Comparison of ENCODE assay signal across 8 mouse cellular contexts in the genomic region with DNA sequence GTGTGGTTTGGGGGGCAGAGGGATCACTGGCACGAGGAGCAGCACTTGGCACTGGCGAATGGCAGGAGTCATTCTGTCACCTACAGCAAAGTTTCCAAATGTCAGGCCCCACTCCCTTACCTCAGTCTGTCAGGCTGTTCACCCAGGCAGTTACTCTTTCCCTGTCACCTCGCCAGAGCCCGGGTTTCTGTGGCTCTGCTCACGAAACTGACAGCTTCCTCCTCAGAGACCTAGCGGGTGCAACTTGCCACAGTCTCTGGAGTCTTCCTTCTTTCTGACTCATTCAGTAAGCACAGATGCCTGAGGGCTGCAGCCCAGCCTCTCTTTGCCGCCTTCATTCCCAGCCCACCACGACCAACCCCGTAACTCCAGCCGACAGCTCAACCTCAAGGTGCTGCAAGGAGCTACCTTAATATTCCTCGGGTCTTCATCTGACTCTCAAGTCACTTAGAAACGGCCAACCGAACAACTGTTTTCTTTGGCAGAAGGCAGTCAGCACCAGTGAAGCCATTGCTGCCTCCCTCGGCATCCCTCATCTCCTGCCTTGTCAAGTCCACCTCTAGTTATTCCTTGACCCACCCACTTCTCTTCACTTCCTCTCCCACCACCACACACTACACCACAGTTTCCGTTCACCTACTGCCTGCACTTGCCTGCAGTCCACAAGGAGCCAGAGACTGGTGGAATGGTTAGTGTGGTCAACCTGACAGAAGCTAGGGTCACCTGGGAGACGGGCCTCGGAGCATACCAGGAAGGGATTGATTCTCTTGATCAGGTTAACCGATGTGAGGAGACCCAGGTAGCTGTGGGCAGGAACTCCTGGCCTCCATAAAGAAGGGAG. TPM values are rescaled to one million over a fixed set of nuclear protein-coding genes. Genes with fewer than 3 reads are reported as not detected.
DNase-seq lines count a peak whose midpoint lies in the region; ATAC-seq and TF ChIP-seq lines count a peak whose summit lies in the region.

No protein-coding gene starts in this region.

- TF ChIP-seq EP300 in heart, postnatal 0 days (IDR thresholded peaks at IDR 0.05; ENCODE audit: low read depth) = no peak

- peak overlapping the region; percentile 54 for H3K9ac ChIP-seq in heart, postnatal 0 days (replicated peaks; ENCODE audit: low read depth, low read length)
- H3K9ac ChIP-seq in liver, embryonic 12.5 days = peak overlapping the region; percentile 73

- no peak for ATAC-seq in heart, postnatal 0 days (ENCODE audit: insufficient read depth, low read depth)
- ATAC-seq in liver, embryonic 12.5 days = no peak
- peak; percentile 34 for ATAC-seq in monocyte, adult 5-6 weeks (replicated peaks; ENCODE audit: insufficient number of reproducible peaks, low FRiP score, low TSS enrichment, poor library complexity, severe bottlenecking)

- H3K4me3 ChIP-seq in layer of hippocampus, adult 2 months = peak overlapping the region; percentile 71
- peak overlapping the region; percentile 81 for H3K4me3 ChIP-seq in heart, postnatal 0 days (ENCODE audit: low read depth, low read length)
- H3K4me3 ChIP-seq in liver, embryonic 12.5 days = peak overlapping the region; percentile 76

- H3K27me3 ChIP-seq in heart, postnatal 0 days (ENCODE audit: control insufficient read depth, insufficient read depth, low read length) = no peaks in the 10 kb centered on the region
- no peaks in the 10 kb centered on the region for H3K27me3 ChIP-seq in liver, embryonic 12.5 days (replicated peaks)

- H3K36me3 ChIP-seq in heart, postnatal 0 days (replicated peaks; ENCODE audit: control insufficient read depth, insufficient read depth, low read length) = peaks cover 10% of the 10 kb centered on the region
- peaks cover 31% of the 10 kb centered on the region for H3K36me3 ChIP-seq in liver, embryonic 12.5 days

- peak overlapping the region; percentile 98 for H3K27ac ChIP-seq in layer of hippocampus, adult 2 months
- no peak overlapping the region for H3K27ac ChIP-seq in heart, postnatal 0 days (ENCODE audit: low read depth)
- peak overlapping the region; percentile 52 for H3K27ac ChIP-seq in liver, embryonic 12.5 days

- no peak for TF ChIP-seq CTCF in layer of hippocampus, adult 2 months (conservative IDR thresholded peaks at IDR 0.05)
- no peak for TF ChIP-seq CTCF in heart, postnatal 0 days (IDR thresholded peaks at IDR 0.05; ENCODE audit: low read depth)

- peak in 1 of 2 experiments; percentile 54 for DNase-seq in layer of hippocampus, adult 2 months (ENCODE audit: low spot score in 2 of 2)
- DNase-seq in layer of hippocampus, adult 8-10 months (ENCODE audit: low spot score in 2 of 2) = no peak
- DNase-seq in adipocyte (ENCODE audit: low spot score) = peak; percentile 33
- DNase-seq in heart, postnatal 0 days (ENCODE audit: low spot score) = no peak
- peak; percentile 39 for DNase-seq in thymus, postnatal 4 days
- no peak for DNase-seq in c-Kit-positive CD71-positive TER-119-positive erythroid progenitor cells, embryonic 14.5 days (ENCODE audit: low spot score)

- H3K4me1 ChIP-seq in heart, postnatal 0 days (ENCODE audit: control insufficient read depth, insufficient read depth) = peaks cover 11% of the 10 kb centered on the region
- peaks cover 43% of the 10 kb centered on the region for H3K4me1 ChIP-seq in liver, embryonic 12.5 days

- H3K4me2 ChIP-seq in heart, postnatal 0 days (ENCODE audit: low read depth, low read length) = peak overlapping the region; percentile 82
- H3K4me2 ChIP-seq in liver, embryonic 12.5 days = peak overlapping the region; percentile 91

- WGBS in heart, postnatal 0 days = 55% methylated on average over 18 of the region's 18 CpGs
- 28% methylated on average over 18 of the region's 18 CpGs for WGBS in liver, embryonic 12.5 days (ENCODE audit: insufficient replicate concordance)

- H3K9me3 ChIP-seq in heart, postnatal 0 days (replicated peaks; ENCODE audit: control insufficient read depth, low read length) = no peaks in the 10 kb centered on the region
- no peaks in the 10 kb centered on the region for H3K9me3 ChIP-seq in liver, embryonic 12.5 days (replicated peaks)

RNA-seq across cellular contexts. Expression of a gene that starts 1.1 kb away (rescaled TPM):
- total RNA-seq in layer of hippocampus, adult 2 months (2021) = 10 to 100 TPM; 94.6 to 98.4 TPM
- total RNA-seq in layer of hippocampus, adult 8-10 months (2022) = 10 to 100 TPM; 79.3 to 98.3 (median 92.3) TPM
- total RNA-seq in heart, postnatal 0 days (2014; rRNA removed; ENCODE audit: low replicate concordance) = 39.4 and 73.8 TPM in 2 replicates
- 32.6 and 33.7 TPM in 2 replicates for polyA plus RNA-seq in heart, postnatal 0 days (2015; fragmentation: Nextera tagmentation; extraction: Ambion mirVana)
- 41.6 and 46.2 TPM in 2 replicates for polyA plus RNA-seq in liver, embryonic 12.5 days (2016; fragmentation: Nextera tagmentation; extraction: Ambion mirVana)
- total RNA-seq in monocyte, adult 5-6 weeks (2017) = 40.2 to 52.6 TPM (median 47.2 TPM) in 3 replicates

RNA-seq across cellular contexts. Expression of a gene that starts 39.7 kb away (rescaled TPM):
- 100 to 1,000 TPM; 200 to 202 TPM for total RNA-seq in layer of hippocampus, adult 2 months (2021)
- total RNA-seq in layer of hippocampus, adult 8-10 months (2022) = 100 to 1,000 TPM; 154 to 173 (median 161) TPM
- total RNA-seq in heart, postnatal 0 days (2014; rRNA removed; ENCODE audit: low replicate concordance) = 69.6 and 70.6 TPM in 2 replicates
- polyA plus RNA-seq in heart, postnatal 0 days (2015; fragmentation: Nextera tagmentation; extraction: Ambion mirVana) = 24.1 and 24.6 TPM in 2 replicates
- polyA plus RNA-seq in liver, embryonic 12.5 days (2016; fragmentation: Nextera tagmentation; extraction: Ambion mirVana) = 20.5 and 21.7 TPM in 2 replicates
- 120 to 175 TPM (median 140 TPM) in 3 replicates for total RNA-seq in monocyte, adult 5-6 weeks (2017)

RNA-seq across cellular contexts. Expression of a gene that starts 51.9 kb away (rescaled TPM):
- total RNA-seq in layer of hippocampus, adult 2 months (2021) = 10 to 100 TPM; 13.8 to 15.4 TPM
- 10 to 100 TPM; 17.8 to 19.7 (median 18.2) TPM for total RNA-seq in layer of hippocampus, adult 8-10 months (2022)
- 0.04 and 0.19 TPM in 2 replicates for total RNA-seq in heart, postnatal 0 days (2014; rRNA removed; ENCODE audit: low replicate concordance)
- 0.05 and 0.08 TPM in 2 replicates for polyA plus RNA-seq in heart, postnatal 0 days (2015; fragmentation: Nextera tagmentation; extraction: Ambion mirVana)
- 0.04 and 0.07 TPM in 2 replicates for polyA plus RNA-seq in liver, embryonic 12.5 days (2016; fragmentation: Nextera tagmentation; extraction: Ambion mirVana)
- 0.57 to 8.1 TPM (median 2.1 TPM) in 3 replicates for total RNA-seq in monocyte, adult 5-6 weeks (2017)

Comparison
In these comparisons a context has a peak if more than half of its experiments do, and no peak if none do; other contexts are left out.
1. DNase-seq: peak in adipocyte (single experiment) and thymus, postnatal 4 days (single experiment); none in layer of hippocampus, adult 8-10 months (0 of 2), heart, postnatal 0 days (single experiment) and c-Kit-positive CD71-positive TER-119-positive erythroid progenitor cells, embryonic 14.5 days (single experiment).
2. Peak in every context shown above with its lines, with median percentiles within 50 percentile points of each other: H3K4me3 ChIP-seq.